Mouse (Mus musculus) intestine, postnatal 0 days (tissue): ENCODE results near the gene Npr2. TPM values are rescaled to one million over a fixed set of nuclear protein-coding genes. Genes with fewer than 3 reads are reported as not detected.

ENCODE experiments used
- ATAC-seq: fragments of 200-750 bp; cut with Nextera tagmentation; 2 replicates; pipeline ENCODE4 v1.8.0; 2017; ENCODE audit warnings: mild to moderate bottlenecking, moderate TSS enrichment, moderate library complexity
- H3K27ac ChIP-seq: fragments of 300-500 bp; sonication (generic); 2 replicates; pipeline ENCODE4 v1.5.1; 2014; ENCODE audit warnings: mild to moderate bottlenecking, low read depth, low read length, moderate library complexity
- H3K27me3 ChIP-seq: fragments of 300-500 bp; sonication (generic); replicated peaks from 2 replicates; pipeline ENCODE4 v1.6.1; 2014; ENCODE audit warnings: low read length, mixed read lengths; ENCODE audit not compliant: control insufficient read depth, insufficient read depth
- H3K36me3 ChIP-seq: fragments of 300-500 bp; sonication (generic); 2 replicates; pipeline ENCODE4 v1.6.1; 2014; ENCODE audit warnings: mild to moderate bottlenecking, moderate library complexity; ENCODE audit not compliant: control insufficient read depth, insufficient read depth
- H3K4me1 ChIP-seq: fragments of 300-500 bp; sonication (generic); replicated peaks from 2 replicates; pipeline ENCODE4 v1.6.1; 2014; ENCODE audit warnings: antibody characterized with exemption, low read length, mixed read lengths; ENCODE audit not compliant: control insufficient read depth, insufficient read depth
- H3K4me2 ChIP-seq: fragments of 300-500 bp; sonication (generic); replicated peaks from 2 replicates; pipeline ENCODE4 v1.6.1; 2014; ENCODE audit warnings: low read depth, mild to moderate bottlenecking, moderate library complexity
- H3K4me3 ChIP-seq: fragments of 300-500 bp; sonication (generic); 2 replicates; pipeline ENCODE4 v1.5.1; 2014; ENCODE audit warnings: low read depth, low read length
- H3K9ac ChIP-seq: fragments of 300-500 bp; sonication (generic); 2 replicates; pipeline ENCODE4 v1.6.1; 2014; ENCODE audit warnings: mild to moderate bottlenecking, low read depth, low read length
- H3K9me3 ChIP-seq: fragments of 300-500 bp; sonication (generic); 2 replicates; pipeline ENCODE4 v1.6.1; 2016; ENCODE audit warnings: mixed run types; ENCODE audit not compliant: control insufficient read depth
- CTCF ChIP-seq: sonication (generic); IDR thresholded peaks from 2 replicates; pipeline ENCODE4 v1.5.1; 2016; ENCODE audit warnings: low read depth, mild to moderate bottlenecking, control low read depth, antibody characterized with exemption, moderate library complexity
- WGBS: fragments of 180-500 bp; shearing (Covaris S2); extraction: QIAGEN DNeasy Blood & Tissue Kit; methylation state at CpG from one replicate; pipeline ENCODE4 v1.1.7; 2014; 5-methylcytosine and 5-hydroxymethylcytosine counted together
- polyA plus RNA-seq: library from polyadenylated mRNA; unstranded; fragments of >200 nt; fragmentation: Nextera tagmentation; extraction: Ambion mirVana; gene quantifications from 2 replicates; pipeline ENCODE4 v1.2.1, GENCODE M21; 2015

Gene Npr2
- polyA plus RNA-seq, 1 experiment from 2014 or later: 4.1 TPM

GRCm38 (mm10) chr4:43631956-43632920 is 503 bp downstream of the Npr2 start:
- peak overlapping the region; percentile 75; the same call in 1 of the 2 replicates for H3K27ac ChIP-seq
- TF ChIP-seq CTCF: no peak
- no peaks in the 10 kb centered on the region for H3K36me3 ChIP-seq
- ATAC-seq: no peak; the same call in 1 of the 2 replicates
- peak overlapping the region; percentile 82 for H3K4me2 ChIP-seq
- H3K4me1 ChIP-seq: no peaks in the 10 kb centered on the region
- 57% methylated on average over 42 of the region's 42 CpGs for WGBS
- peak overlapping the region; percentile 56 for H3K4me3 ChIP-seq
- no peaks in the 10 kb centered on the region for H3K9me3 ChIP-seq
- peaks cover 16% of the 10 kb centered on the region; the same call in 1 of the 2 replicates for H3K27me3 ChIP-seq
- H3K9ac ChIP-seq: peak overlapping the region; percentile 69

GRCm38 (mm10) chr4:43633296-43633695 is 1.6 kb downstream of the Npr2 start:
- H3K4me3 ChIP-seq: no peak overlapping the region
- ATAC-seq: no peak
- WGBS: 87% methylated on average over 8 of the region's 8 CpGs
- TF ChIP-seq CTCF: no peak
- H3K27me3 ChIP-seq: peaks cover 16% of the 10 kb centered on the region; the same call in 1 of the 2 replicates
- H3K9ac ChIP-seq: no peak overlapping the region
- no peak overlapping the region for H3K27ac ChIP-seq
- no peak overlapping the region for H3K4me2 ChIP-seq
- no peaks in the 10 kb centered on the region for H3K9me3 ChIP-seq
- H3K36me3 ChIP-seq: no peaks in the 10 kb centered on the region
- no peaks in the 10 kb centered on the region for H3K4me1 ChIP-seq

- no peak overlapping the region for H3K27ac ChIP-seq
- TF ChIP-seq CTCF: no peak
- WGBS: 97% methylated on average over 2 of the region's 2 CpGs
- ATAC-seq: no peak
- H3K4me3 ChIP-seq: no peak overlapping the region
- no peak overlapping the region for H3K9ac ChIP-seq
- H3K4me2 ChIP-seq: no peak overlapping the region
- peaks cover 16% of the 10 kb centered on the region; the same call in 1 of the 2 replicates for H3K27me3 ChIP-seq
- H3K4me1 ChIP-seq: no peaks in the 10 kb centered on the region
- no peaks in the 10 kb centered on the region for H3K36me3 ChIP-seq
- H3K9me3 ChIP-seq: no peaks in the 10 kb centered on the region
Observed at GRCm38 (mm10) chr4:43633736-43634135, 2.0 kb downstream of the Npr2 start.

GRCm38 (mm10) chr4:43634621-43635374 is 3.1 kb downstream of the Npr2 start:
- no peak for TF ChIP-seq CTCF
- H3K4me1 ChIP-seq: no peaks in the 10 kb centered on the region
- no peaks in the 10 kb centered on the region for H3K9me3 ChIP-seq
- no peak for ATAC-seq
- H3K36me3 ChIP-seq: no peaks in the 10 kb centered on the region
- H3K4me3 ChIP-seq: no peak overlapping the region
- H3K27me3 ChIP-seq: peaks cover 16% of the 10 kb centered on the region; the same call in 1 of the 2 replicates
- no peak overlapping the region for H3K4me2 ChIP-seq
- H3K27ac ChIP-seq: no peak overlapping the region
- H3K9ac ChIP-seq: no peak overlapping the region
- WGBS: 87% methylated on average over 7 of the region's 7 CpGs

GRCm38 (mm10) chr4:43636751-43637150 is 5.0 kb downstream of the Npr2 start:
- Histone ChIP-seq H3K4me1 (no peaks in the 10 kb centered on the region), H3K36me3 (no peaks in the 10 kb centered on the region), H3K9ac (no peak overlapping the region), H3K9me3 (no peaks in the 10 kb centered on the region), H3K4me2 (no peak overlapping the region), H3K27ac (no peak overlapping the region), H3K27me3 (peaks cover 8% of the 10 kb centered on the region; the same call in 1 of the 2 replicates), H3K4me3 (no peak overlapping the region)
- TF ChIP-seq CTCF: no peak
- WGBS: 75% methylated on average over 6 of the region's 6 CpGs
- no peak for ATAC-seq

- TF ChIP-seq CTCF: no peak
- Histone ChIP-seq H3K4me1 (no peaks in the 10 kb centered on the region), H3K9ac (no peak overlapping the region), H3K4me2 (no peak overlapping the region), H3K27me3 (no peaks in the 10 kb centered on the region), H3K36me3 (peaks cover 3% of the 10 kb centered on the region; the same call in 1 of the 2 replicates), H3K4me3 (no peak overlapping the region), H3K27ac (no peak overlapping the region), H3K9me3 (no peaks in the 10 kb centered on the region)
- no peak for ATAC-seq
- 69% methylated on average over 9 of the region's 9 CpGs for WGBS
Observed at GRCm38 (mm10) chr4:43640076-43640475, 8.3 kb downstream of the Npr2 start.
